Mouse (Mus musculus) brown adipose tissue, adult 24 weeks (tissue): ENCODE data around the gene Mmp15. TPM values are rescaled to one million over a fixed set of nuclear protein-coding genes. Genes with fewer than 3 reads are reported as not detected.

ENCODE experiments used
- H3K27ac ChIP-seq: fragments of 200-500 bp; replicated peaks from 2 replicates; pipeline ENCODE4 v1.5.1; 2012; ENCODE audit warnings: low read depth, mild to moderate bottlenecking, low read length
- H3K4me1 ChIP-seq: fragments of 200-500 bp; 2 replicates; pipeline ENCODE4 v1.6.1; 2012; ENCODE audit warnings: low read length, mixed read lengths; ENCODE audit not compliant: control insufficient read depth, insufficient read depth, insufficient read length
- H3K4me3 ChIP-seq: fragments of 200-500 bp; 2 replicates; pipeline ENCODE4 v1.5.1; 2012; ENCODE audit warnings: low read depth, mild to moderate bottlenecking, low read length, moderate library complexity; ENCODE audit not compliant: insufficient read depth
- polyA plus RNA-seq: library from polyadenylated mRNA; stranded (reverse); fragments of >200 nt; gene quantifications from 2 replicates; pipeline ENCODE4 v1.2.4, GENCODE M21; 2012; ENCODE audit not compliant: missing spikeins, insufficient read depth, insufficient read length

Gene Mmp15
- polyA plus RNA-seq, 1 experiment: 6.1 TPM

DNA sequence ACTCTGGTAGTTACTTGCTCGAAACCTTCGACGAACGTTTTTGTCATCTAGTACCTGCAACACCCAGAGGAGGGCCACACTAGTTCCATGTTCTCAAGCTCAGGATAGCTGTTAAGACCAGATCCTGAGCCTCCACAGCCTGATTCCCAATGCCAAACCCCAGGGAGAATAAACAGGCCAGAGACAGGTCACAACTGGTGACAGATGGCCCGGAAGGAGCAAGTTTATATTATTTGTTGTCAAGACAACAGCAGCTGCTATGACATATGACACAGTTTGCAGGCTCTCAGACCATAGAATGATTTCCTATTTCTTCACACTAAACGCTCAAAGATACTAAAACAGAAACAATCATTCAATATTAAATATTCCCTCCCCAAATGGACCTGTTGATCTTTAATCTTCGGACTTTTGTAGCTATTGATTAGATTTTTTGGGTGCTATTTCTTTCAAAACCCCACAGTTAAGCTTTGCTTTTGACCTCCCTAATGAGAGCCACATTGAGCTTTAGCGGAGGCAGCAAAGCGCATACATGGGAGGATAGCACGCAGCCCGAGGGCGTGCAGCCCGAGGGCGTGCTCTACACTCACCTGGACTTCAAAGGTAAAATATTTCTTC, 70.2 kb downstream of the Mmp15 start:
- peak overlapping the region; percentile 21 for H3K27ac ChIP-seq

More for the DNA sequence above, 70.2 kb downstream of the Mmp15 start:
- H3K4me3 ChIP-seq: no peak overlapping the region
- H3K4me1 ChIP-seq: peaks cover 10% of the 10 kb centered on the region

Other genes starting within 250 kb of the Mmp15 start
- 24.4 and 29.3 TPM in 2 replicates for gene Kifc3, start 149.5 kb upstream of the Mmp15 start, polyA plus RNA-seq
- gene Cngb1, start 45.7 kb upstream of the Mmp15 start, polyA plus RNA-seq: 1.7 TPM in 1 of 2 replicates, not detected in the other
- gene Tepp, start 41.7 kb upstream of the Mmp15 start, polyA plus RNA-seq: not detected in 2 replicates
- 1.3 and 2.1 TPM in 2 replicates for gene Zfp319, start 20.3 kb upstream of the Mmp15 start, polyA plus RNA-seq
- gene Usb1, start 20.0 kb upstream of the Mmp15 start, polyA plus RNA-seq: 8.4 and 8.6 TPM in 2 replicates
- 17.2 and 22.0 TPM in 2 replicates for gene Cfap20, start 82.6 kb downstream of the Mmp15 start, polyA plus RNA-seq
- 23.4 and 32.7 TPM in 2 replicates for gene Csnk2a2, start 137.8 kb downstream of the Mmp15 start, polyA plus RNA-seq
- gene Ccdc113, start 181.8 kb downstream of the Mmp15 start, polyA plus RNA-seq: not detected in 2 replicates
- gene Prss54, start 224.1 kb downstream of the Mmp15 start, polyA plus RNA-seq: not detected in 2 replicates